Mouse (Mus musculus) MEL (cell line): ENCODE measurements around the gene Chd3. TPM values are rescaled to one million over a fixed set of nuclear protein-coding genes. Genes with fewer than 3 reads are reported as not detected.

Experiments
- DNase-seq: peaks from one replicate; pipeline ENCODE4 v3.0.0; 2011; ENCODE audit warnings: low read depth, low spot score
- H3K27ac ChIP-seq: 2 replicates; pipeline ENCODE4 v1.5.1; 2012; ENCODE audit warnings: low read depth, mild to moderate bottlenecking, control low read depth, low read length, moderate library complexity; ENCODE audit not compliant: control insufficient read depth
- H3K27me3 ChIP-seq, 2 experiments: fragments of 150-350 bp in 1 of 2; sonication (generic) in 1 of 2; 2 replicates each; pipeline ENCODE4 v1.6.1; 2012; ENCODE audit warnings: low read length in 2 of 2, mild to moderate bottlenecking in 2 of 2, improper control_type of control experiment in 1 of 2, moderate library complexity in 1 of 2; ENCODE audit not compliant: insufficient read depth in 2 of 2, control insufficient read depth in 1 of 2
- H3K36me3 ChIP-seq, 2 experiments: 2 replicates each; pipeline ENCODE4 v1.6.1; 2012 to 2014; ENCODE audit warnings: low read length in 2 of 2, improper control_type of control experiment in 1 of 2, inconsistent platforms in 1 of 2, mild to moderate bottlenecking in 1 of 2; ENCODE audit not compliant: insufficient read depth in 2 of 2, control insufficient read depth in 1 of 2
- H3K4me1 ChIP-seq, 2 experiments: fragments of 150-350 bp in 1 of 2; sonication (generic) in 1 of 2; 2 replicates each; pipeline ENCODE4 v1.6.1; 2012; ENCODE audit warnings: low read length in 2 of 2, improper control_type of control experiment in 1 of 2, mild to moderate bottlenecking in 1 of 2; ENCODE audit not compliant: insufficient read depth in 2 of 2, control insufficient read depth in 1 of 2
- H3K4me3 ChIP-seq, 2 experiments: fragments of 150-350 bp in 1 of 2; sonication (generic) in 1 of 2; 2 replicates each; pipeline ENCODE4 v1.5.1; 2012; ENCODE audit warnings: low read depth in 2 of 2, low read length in 2 of 2, mild to moderate bottlenecking in 2 of 2, moderate library complexity in 2 of 2, control low read depth in 1 of 2, improper control_type of control experiment in 1 of 2; ENCODE audit not compliant: control insufficient read depth in 1 of 2, insufficient read depth in 1 of 2
- H3K79me2 ChIP-seq: 2 replicates; pipeline ENCODE4 v1.6.1; 2012; ENCODE audit warnings: mild to moderate bottlenecking, low read length, moderate library complexity; ENCODE audit not compliant: control insufficient read depth, poor library complexity, insufficient read depth
- H3K9ac ChIP-seq: 2 replicates; pipeline ENCODE4 v1.6.1; 2012; ENCODE audit warnings: low read depth, mild to moderate bottlenecking, control low read depth, low read length, moderate library complexity; ENCODE audit not compliant: control insufficient read depth, poor library complexity, severe bottlenecking
- H3K9me3 ChIP-seq: fragments of 150-350 bp; sonication (generic); replicated peaks from 2 replicates; pipeline ENCODE4 v1.6.1; 2012; ENCODE audit warnings: mild to moderate bottlenecking, low read length, improper control_type of control experiment, moderate library complexity; ENCODE audit not compliant: insufficient read depth
- BHLHE40 ChIP-seq: IDR thresholded peaks from 2 replicates; pipeline ENCODE4 v1.6.1; 2012; ENCODE audit warnings: low read depth, mild to moderate bottlenecking, inconsistent platforms, low read length, improper control_type of control experiment, borderline replicate concordance
- CHD1 ChIP-seq: IDR thresholded peaks from 2 replicates; pipeline ENCODE4 v1.6.1; 2012; ENCODE audit warnings: low read depth, mild to moderate bottlenecking, inconsistent platforms, low read length, improper control_type of control experiment
- CHD2 ChIP-seq: IDR thresholded peaks from 2 replicates; pipeline ENCODE4 v1.6.1; 2011; ENCODE audit warnings: low read length, improper control_type of control experiment
- CTCF ChIP-seq, 3 experiments: IDR thresholded peaks in 2 of 3; conservative IDR thresholded peaks in 1 of 3; 2 replicates each; pipeline ENCODE4 v1.5.1; 2011 to 2012; ENCODE audit warnings: low read length in 3 of 3, low read depth in 2 of 3, mild to moderate bottlenecking in 2 of 3, improper control_type of control experiment in 1 of 3, inconsistent platforms in 1 of 3, mixed read lengths in 1 of 3, moderate library complexity in 1 of 3; ENCODE audit not compliant: control insufficient read depth in 1 of 3, insufficient read depth in 1 of 3, poor library complexity in 1 of 3, severe bottlenecking in 1 of 3
- E2F4 ChIP-seq: IDR thresholded peaks from 2 replicates; pipeline ENCODE4 v1.6.1; 2011; ENCODE audit warnings: low read depth, low read length, improper control_type of control experiment, borderline replicate concordance
- ELF1 ChIP-seq: IDR thresholded peaks from 2 replicates; pipeline ENCODE4 v1.6.1; 2014; ENCODE audit warnings: low read depth, mild to moderate bottlenecking, inconsistent platforms, low read length, improper control_type of control experiment, moderate library complexity
- EP300 ChIP-seq, 2 experiments: IDR thresholded peaks; 2 replicates each; pipeline ENCODE4 v1.6.1; 2011; ENCODE audit warnings: improper control_type of control experiment in 2 of 2, low read length in 2 of 2, low read depth in 1 of 2, mild to moderate bottlenecking in 1 of 2
- ETS1 ChIP-seq: IDR thresholded peaks from 2 replicates; pipeline ENCODE4 v1.6.1; 2012; ENCODE audit warnings: low read depth, mild to moderate bottlenecking, inconsistent platforms, low read length, improper control_type of control experiment, moderate library complexity
- GABPA ChIP-seq: IDR thresholded peaks from 2 replicates; pipeline ENCODE4 v1.6.1; 2012; ENCODE audit warnings: low read depth, mild to moderate bottlenecking, inconsistent platforms, low read length, improper control_type of control experiment, moderate library complexity
- GATA1 ChIP-seq: IDR thresholded peaks from 2 replicates; pipeline ENCODE4 v1.6.1; 2011; ENCODE audit warnings: low read depth, low read length, improper control_type of control experiment
- HCFC1 ChIP-seq: IDR thresholded peaks from 2 replicates; pipeline ENCODE4 v1.6.1; 2012; ENCODE audit warnings: low read depth, mild to moderate bottlenecking, inconsistent platforms, low read length, improper control_type of control experiment, moderate library complexity
- JUND ChIP-seq: IDR thresholded peaks from 2 replicates; pipeline ENCODE4 v1.6.1; 2011; ENCODE audit warnings: low read depth, mild to moderate bottlenecking, improper control_type of control experiment, low read length
- KAT2A ChIP-seq: conservative IDR thresholded peaks from 2 replicates; pipeline ENCODE4 v1.6.1; 2012; ENCODE audit warnings: low read depth, low read length, improper control_type of control experiment, inconsistent platforms
- MAX ChIP-seq: IDR thresholded peaks from 2 replicates; pipeline ENCODE4 v1.6.1; 2011; ENCODE audit warnings: low read length, improper control_type of control experiment
- MAZ ChIP-seq: IDR thresholded peaks from 2 replicates; pipeline ENCODE4 v1.6.1; 2012; ENCODE audit warnings: low read depth, mild to moderate bottlenecking, inconsistent platforms, low read length, improper control_type of control experiment
- MEF2A ChIP-seq: IDR thresholded peaks from 2 replicates; pipeline ENCODE4 v1.6.1; 2014; ENCODE audit warnings: low read depth, mild to moderate bottlenecking, inconsistent platforms, low read length, improper control_type of control experiment; ENCODE audit not compliant: poor library complexity, insufficient replicate concordance, severe bottlenecking; ENCODE audit errors: extremely low read depth
- MXI1 ChIP-seq: IDR thresholded peaks from 2 replicates; pipeline ENCODE4 v1.6.1; 2011; ENCODE audit warnings: mild to moderate bottlenecking, low read depth, low read length, improper control_type of control experiment
- MYB ChIP-seq: IDR thresholded peaks from 2 replicates; pipeline ENCODE4 v1.6.1; 2011; ENCODE audit warnings: mild to moderate bottlenecking, low read depth, low read length, improper control_type of control experiment
- NELFE ChIP-seq: IDR thresholded peaks from 2 replicates; pipeline ENCODE4 v1.6.1; 2011; ENCODE audit warnings: low read depth, low read length, improper control_type of control experiment
- NRF1 ChIP-seq: IDR thresholded peaks from 2 replicates; pipeline ENCODE4 v1.6.1; 2014; ENCODE audit warnings: low read depth, mild to moderate bottlenecking, inconsistent platforms, low read length, improper control_type of control experiment, moderate library complexity; ENCODE audit not compliant: poor library complexity, insufficient read depth, severe bottlenecking
- POLR2A ChIP-seq, 2 experiments: IDR thresholded peaks; 2 replicates each; pipeline ENCODE4 v1.6.1; 2011 to 2012; ENCODE audit warnings: low read length in 2 of 2, mild to moderate bottlenecking in 2 of 2, control low read depth in 1 of 2, improper control_type of control experiment in 1 of 2, low read depth in 1 of 2, moderate library complexity in 1 of 2; ENCODE audit not compliant: control insufficient read depth in 1 of 2, insufficient read depth in 1 of 2, poor library complexity in 1 of 2
- POLR2AphosphoS2 ChIP-seq: IDR thresholded peaks from 2 replicates; pipeline ENCODE4 v1.6.1; 2011; ENCODE audit warnings: low read length, improper control_type of control experiment
- POLR2AphosphoS5 ChIP-seq: IDR thresholded peaks from 2 replicates; pipeline ENCODE4 v1.6.1; 2012; ENCODE audit warnings: low read depth, borderline replicate concordance, mild to moderate bottlenecking, inconsistent platforms, low read length, moderate library complexity, mixed read lengths
- RAD21 ChIP-seq: IDR thresholded peaks from 2 replicates; pipeline ENCODE4 v1.6.1; 2011; ENCODE audit warnings: mild to moderate bottlenecking, low read depth, low read length, improper control_type of control experiment
- RCOR1 ChIP-seq: IDR thresholded peaks from 2 replicates; pipeline ENCODE4 v1.6.1; 2012; ENCODE audit warnings: low read depth, mild to moderate bottlenecking, inconsistent platforms, low read length, improper control_type of control experiment
- SIN3A ChIP-seq: IDR thresholded peaks from 2 replicates; pipeline ENCODE4 v1.6.1; 2012; ENCODE audit warnings: low read length, improper control_type of control experiment, inconsistent platforms
- TAL1 ChIP-seq: IDR thresholded peaks from 2 replicates; pipeline ENCODE4 v1.6.1; 2012; ENCODE audit warnings: mild to moderate bottlenecking, inconsistent platforms, low read length, moderate library complexity, mixed read lengths
- TBP ChIP-seq: IDR thresholded peaks from 2 replicates; pipeline ENCODE4 v1.8.0; 2011; ENCODE audit warnings: low read depth, low read length, improper control_type of control experiment
- TCF12 ChIP-seq: IDR thresholded peaks from 2 replicates; pipeline ENCODE4 v1.6.1; 2014; ENCODE audit warnings: low read depth, mild to moderate bottlenecking, inconsistent platforms, low read length, improper control_type of control experiment, moderate library complexity
- UBTF ChIP-seq: IDR thresholded peaks from 2 replicates; pipeline ENCODE4 v1.6.1; 2012; ENCODE audit warnings: low read depth, mild to moderate bottlenecking, inconsistent platforms, low read length, improper control_type of control experiment, moderate library complexity, borderline replicate concordance; ENCODE audit not compliant: insufficient read depth
- USF1 ChIP-seq: IDR thresholded peaks from 2 replicates; pipeline ENCODE4 v1.6.1; 2014; ENCODE audit warnings: low read depth, mild to moderate bottlenecking, inconsistent platforms, low read length, improper control_type of control experiment, moderate library complexity
- USF2 ChIP-seq, 2 experiments: IDR thresholded peaks; 2 replicates each; pipeline ENCODE4 v1.6.1; 2011 to 2012; ENCODE audit warnings: improper control_type of control experiment in 2 of 2, low read length in 2 of 2, borderline replicate concordance in 1 of 2, inconsistent platforms in 1 of 2, low read depth in 1 of 2, mild to moderate bottlenecking in 1 of 2; ENCODE audit not compliant: insufficient read depth in 1 of 2
- ZC3H11A ChIP-seq: IDR thresholded peaks from 2 replicates; pipeline ENCODE4 v1.6.1; 2012; ENCODE audit warnings: low read depth, mild to moderate bottlenecking, inconsistent platforms, low read length, improper control_type of control experiment
- ZKSCAN1 ChIP-seq: IDR thresholded peaks from 2 replicates; pipeline ENCODE4 v1.6.1; 2012; ENCODE audit warnings: low read depth, mild to moderate bottlenecking, inconsistent platforms, low read length, improper control_type of control experiment, moderate library complexity
- ZMIZ1 ChIP-seq: IDR thresholded peaks from 2 replicates; pipeline ENCODE4 v1.6.1; 2012; ENCODE audit warnings: low read depth, mild to moderate bottlenecking, inconsistent platforms, low read length, improper control_type of control experiment, moderate library complexity
- polyA plus RNA-seq, 2 experiments: library from polyadenylated mRNA; stranded (reverse) in 1 of 2; unstranded in 1 of 2; fragments of >175 nt in 1 of 2; fragments of >200 nt in 1 of 2; gene quantifications; 2 replicates each; pipeline versions ENCODE4 v1.2.1 to v1.2.4; 2012; ENCODE audit warnings: low replicate concordance in 2 of 2, low read depth in 1 of 2; ENCODE audit not compliant: insufficient read length in 2 of 2, insufficient read depth in 1 of 2, missing spikeins in 1 of 2
- total RNA-seq: library from RNA; depleted of rRNA; stranded (reverse); fragments of 300-350 nt; gene quantifications from 2 replicates; pipeline ENCODE4 v1.2.3, GENCODE M21; 2012

Chd3 gene
- total and polyA plus RNA-seq, 3 experiments, result 37.3 to 84.9 TPM; not detected in 1

GRCm38 (mm10) chr11:69415668-69416451 lies 46.7 kb upstream of the Chd3 start:
- Histone ChIP-seq H3K27ac (peak overlapping the region; percentile 87), H3K4me1 (peaks cover 17 to 52% of the 10 kb centered on the region in 2 experiments), H3K79me2 (peaks cover 36% of the 10 kb centered on the region), H3K4me3 (peak overlapping the region; percentile 75 to 90), H3K9ac (peak overlapping the region; percentile 85), H3K27me3 (no peaks in the 10 kb centered on the region), H3K9me3 (no peaks in the 10 kb centered on the region), H3K36me3 (peaks cover 0 to 31% of the 10 kb centered on the region in 2 experiments; a peak in 2 of 4 replicates)
- DNase-seq, result peak; percentile 86
- peak; percentile 15; the same call in 1 of the 2 replicates for TF ChIP-seq HCFC1
- TF ChIP-seq MYB, result no peak
- no peak for TF ChIP-seq NRF1
- no peak for TF ChIP-seq ZKSCAN1
- TF ChIP-seq ZMIZ1, result no peak
- no peak for TF ChIP-seq JUND
- TF ChIP-seq NELFE, result no peak
- TF ChIP-seq ZC3H11A, result no peak
- TF ChIP-seq ELF1, result no peak
- no peak for TF ChIP-seq CHD1
- TF ChIP-seq CTCF (IDR thresholded peaks at IDR 0.05 in 2 of 3, conservative IDR thresholded peaks at IDR 0.05 in 1 of 3; ENCODE audit: control insufficient read depth in 1 of 3, insufficient read depth in 1 of 3, low read depth in 2 of 3, low read length in 3 of 3, poor library complexity in 1 of 3, severe bottlenecking in 1 of 3), result no peak
- TF ChIP-seq RCOR1, result no peak
- no peak; the same call in 1 of the 2 replicates for TF ChIP-seq ETS1
- TF ChIP-seq KAT2A, result no peak
- no peak for TF ChIP-seq GATA1
- TF ChIP-seq GABPA, result no peak
- TF ChIP-seq EP300 (IDR thresholded peaks at IDR 0.05; ENCODE audit: low read depth in 1 of 2, low read length in 2 of 2), result no peak; a peak in 1 of 4 replicates
- TF ChIP-seq POLR2AphosphoS5, result no peak
- TF ChIP-seq TAL1, result no peak
- no peak for TF ChIP-seq CHD2
- TF ChIP-seq USF2 (IDR thresholded peaks at IDR 0.05; ENCODE audit: borderline replicate concordance in 1 of 2, insufficient read depth in 1 of 2, low read depth in 1 of 2, low read length in 2 of 2), result no peak
- TF ChIP-seq POLR2AphosphoS2, result 0 out of 2 replicates have a peak, but pooled peaks have one; percentile 37
- TF ChIP-seq MAX, result 0 out of 2 replicates have a peak, but pooled peaks have one; percentile 32
- TF ChIP-seq MAZ, result peak; percentile 68
- no peak for TF ChIP-seq TBP
- peak in 1 of 2 experiments; percentile 44; a peak in 1 of 4 replicates for TF ChIP-seq POLR2A (IDR thresholded peaks at IDR 0.05; ENCODE audit: control insufficient read depth in 1 of 2, insufficient read depth in 1 of 2, low read depth in 1 of 2, low read length in 2 of 2, poor library complexity in 1 of 2)
- TF ChIP-seq MXI1, result peak; percentile 71
- TF ChIP-seq BHLHE40, result peak; percentile 84
- TF ChIP-seq UBTF, result no peak
- TF ChIP-seq USF1, result no peak
- no peak for TF ChIP-seq RAD21
- TF ChIP-seq MEF2A, result no peak
- TF ChIP-seq SIN3A, result peak; percentile 79; the same call in 1 of the 2 replicates
- no peak; the same call in 1 of the 2 replicates for TF ChIP-seq TCF12
- TF ChIP-seq E2F4, result no peak
